Mouse (Mus musculus): ENCODE data around the gene Cyfip2. TPM values are rescaled to one million over a fixed set of nuclear protein-coding genes. Genes with fewer than 3 reads are reported as not detected.
A peak's percentile ranks its signal among the peaks of the same experiment; 100 is the strongest.

The Cyfip2 gene
- 0.77 TPM for polyA plus RNA-seq (2012; fragmentation: generic; extraction: Trizol)
- long read RNA-seq, experiment 1, partial matches to known transcripts = 0 of 1 reads
- long read RNA-seq, experiment 1, other reads (novel, unspliced or antisense) = 1 of 1 reads
- long read RNA-seq, experiment 2, full-length matches to known transcripts = 6 of 6 reads
- long read RNA-seq, experiment 2, partial matches to known transcripts = 0 of 6 reads
- long read RNA-seq, experiment 2, other reads (novel, unspliced or antisense) = 0 of 6 reads

GRCm38 (mm10) chr11:46312523-46313035 is at the start of gene Cyfip2:
TSS of gene Cyfip2 (minus strand) at chr11:46312859.
- H3K79me3 ChIP-seq (ENCODE audit: low read depth) = no peaks in the 10 kb centered on the region
- no peaks in the 10 kb centered on the region for H3K36me3 ChIP-seq (ENCODE audit: control insufficient read depth, insufficient read depth)
- peak within 1 kb of the TSS; percentile 36 for H3ac ChIP-seq (ENCODE audit: control insufficient read depth, insufficient read length, low read depth)
- peak within 1 kb of the TSS; percentile 25 for H3K4me3 ChIP-seq (ENCODE audit: insufficient read depth, poor library complexity, severe bottlenecking)
- H3K27me3 ChIP-seq (ENCODE audit: control insufficient read depth, insufficient read depth, insufficient read length) = no peaks in the 10 kb centered on the region
- no peaks in the 10 kb centered on the region for H3K79me2 ChIP-seq (ENCODE audit: control insufficient read depth, insufficient read depth)
- no peak for TF ChIP-seq MYOD1 (IDR thresholded peaks at IDR 0.05; ENCODE audit: control insufficient read depth, insufficient read length, low read depth)
- TF ChIP-seq MAX (IDR thresholded peaks at IDR 0.05) = no peak
- no peak for TF ChIP-seq CEBPB (IDR thresholded peaks at IDR 0.05; ENCODE audit: low read depth)
- no peak for TF ChIP-seq FOSL1 (IDR thresholded peaks at IDR 0.05; ENCODE audit: insufficient read depth, low read length, poor library complexity, severe bottlenecking)
- TF ChIP-seq MYOG (IDR thresholded peaks at IDR 0.05; ENCODE audit: control insufficient read depth, extremely low read depth, insufficient read length) = no peak
- TF ChIP-seq CTCF (IDR thresholded peaks at IDR 0.05; ENCODE audit: control insufficient read depth, insufficient read depth, insufficient read length) = no peak
- no peak for TF ChIP-seq USF1 (IDR thresholded peaks at IDR 0.05; ENCODE audit: low read depth)

DNA sequence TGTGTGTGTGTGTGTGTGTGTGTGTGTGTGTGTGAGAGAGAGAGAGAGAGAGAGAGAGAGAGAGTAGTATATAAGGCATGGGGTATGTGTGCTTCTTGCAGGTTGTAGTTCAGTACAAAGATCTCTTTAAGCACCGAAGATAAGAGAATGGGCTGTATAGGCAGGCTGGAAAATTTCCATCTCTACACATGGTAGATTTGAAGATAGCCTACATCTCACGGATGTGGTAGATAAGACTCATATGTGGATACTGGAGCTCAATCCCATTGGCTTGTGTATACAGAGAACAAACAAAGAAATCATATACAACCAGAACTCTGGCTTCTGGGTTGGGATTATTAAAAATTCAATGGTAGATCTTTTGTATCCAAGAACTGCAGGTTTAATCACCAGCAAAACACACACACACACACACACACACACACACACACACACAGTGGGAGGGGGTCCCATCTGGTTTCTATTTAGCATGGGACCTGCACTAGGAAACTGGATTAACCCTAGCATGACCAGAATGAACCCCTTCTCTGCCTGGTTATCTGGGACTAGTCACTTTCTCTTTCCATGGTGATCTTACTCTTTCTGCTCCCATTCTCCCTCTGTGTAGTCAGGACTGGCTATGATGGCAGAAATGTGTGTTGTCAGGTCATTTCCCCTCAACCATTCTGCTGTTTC is 48.5 kb upstream of the Cyfip2 start:
- no peak overlapping the region for H3ac ChIP-seq (ENCODE audit: control insufficient read depth, insufficient read length, low read depth)
- no peaks in the 10 kb centered on the region for H3K79me3 ChIP-seq (ENCODE audit: low read depth)
- no peaks in the 10 kb centered on the region for H3K79me2 ChIP-seq (ENCODE audit: control insufficient read depth, insufficient read depth)
- no peak overlapping the region for H3K4me3 ChIP-seq (ENCODE audit: insufficient read depth, poor library complexity, severe bottlenecking)
- H3K36me3 ChIP-seq (ENCODE audit: control insufficient read depth, insufficient read depth) = no peaks in the 10 kb centered on the region
- no peak for TF ChIP-seq MYOG (IDR thresholded peaks at IDR 0.05; ENCODE audit: control insufficient read depth, extremely low read depth, insufficient read length)
- no peaks in the 10 kb centered on the region for H3K27me3 ChIP-seq (ENCODE audit: control insufficient read depth, insufficient read depth, insufficient read length)

GRCm38 (mm10) chr11:46358369-46358768 is 45.7 kb upstream of the Cyfip2 start:
- Histone ChIP-seq H3K79me3 (ENCODE audit: low read depth) (no peaks in the 10 kb centered on the region), H3K4me3 (ENCODE audit: insufficient read depth, poor library complexity, severe bottlenecking) (no peak overlapping the region), H3ac (ENCODE audit: control insufficient read depth, insufficient read length, low read depth) (no peak overlapping the region), H3K79me2 (ENCODE audit: control insufficient read depth, insufficient read depth) (no peaks in the 10 kb centered on the region), H3K27me3 (ENCODE audit: control insufficient read depth, insufficient read depth, insufficient read length) (no peaks in the 10 kb centered on the region), H3K36me3 (ENCODE audit: control insufficient read depth, insufficient read depth) (no peaks in the 10 kb centered on the region)
- TF ChIP-seq MAX (IDR thresholded peaks at IDR 0.05) = no peak
- TF ChIP-seq FOSL1 (IDR thresholded peaks at IDR 0.05; ENCODE audit: insufficient read depth, low read length, poor library complexity, severe bottlenecking) = no peak
- no peak for TF ChIP-seq CTCF (IDR thresholded peaks at IDR 0.05; ENCODE audit: control insufficient read depth, insufficient read depth, insufficient read length)
- TF ChIP-seq USF1 (IDR thresholded peaks at IDR 0.05; ENCODE audit: low read depth) = no peak
- no peak for TF ChIP-seq CEBPB (IDR thresholded peaks at IDR 0.05; ENCODE audit: low read depth)
- no peak for TF ChIP-seq MYOG (IDR thresholded peaks at IDR 0.05; ENCODE audit: control insufficient read depth, extremely low read depth, insufficient read length)
- TF ChIP-seq MYOD1 (IDR thresholded peaks at IDR 0.05; ENCODE audit: control insufficient read depth, insufficient read length, low read depth) = no peak

DNA sequence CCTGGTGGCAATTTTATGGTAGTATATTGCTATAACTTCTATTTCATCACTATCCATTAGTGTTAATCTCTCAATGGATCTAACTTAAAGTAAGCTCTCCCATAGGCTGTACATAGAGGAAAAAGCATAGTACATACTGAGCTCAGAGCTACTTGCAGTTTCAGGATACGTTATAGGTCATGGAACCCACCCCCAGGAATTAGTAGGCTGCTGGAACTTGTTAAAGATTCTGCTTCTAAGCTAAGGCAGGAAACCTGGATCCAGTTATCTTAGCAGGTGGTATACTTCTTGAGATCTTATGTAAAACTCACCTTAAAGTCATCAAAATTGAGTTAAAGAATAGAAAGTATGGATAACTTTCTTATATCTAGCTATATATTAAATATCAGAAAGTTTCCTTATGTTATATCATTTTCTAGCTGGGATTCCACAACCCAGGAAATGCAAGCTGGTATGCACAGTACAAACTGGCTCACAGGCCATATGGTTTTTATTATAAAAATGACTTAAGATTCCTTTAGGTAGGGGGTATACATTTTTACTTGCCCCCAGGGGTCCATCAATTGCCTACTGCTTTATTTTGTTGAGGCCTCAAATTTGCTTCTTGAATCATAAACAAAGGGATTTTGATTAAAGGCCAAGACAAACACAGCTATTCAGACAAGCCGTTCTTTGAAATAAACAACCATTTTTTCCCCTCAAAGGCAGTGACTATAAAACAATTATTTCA is 37.2 kb upstream of the Cyfip2 start:
- TF ChIP-seq MYOD1 (IDR thresholded peaks at IDR 0.05; ENCODE audit: control insufficient read depth, insufficient read length, low read depth) (no peak), FOSL1 (IDR thresholded peaks at IDR 0.05; ENCODE audit: insufficient read depth, low read length, poor library complexity, severe bottlenecking) (no peak), CTCF (IDR thresholded peaks at IDR 0.05; ENCODE audit: control insufficient read depth, insufficient read depth, insufficient read length) (no peak)
- no peak overlapping the region for H3ac ChIP-seq (ENCODE audit: control insufficient read depth, insufficient read length, low read depth)
- H3K27me3 ChIP-seq (ENCODE audit: control insufficient read depth, insufficient read depth, insufficient read length) = peaks cover 3% of the 10 kb centered on the region
- no peak overlapping the region for H3K4me3 ChIP-seq (ENCODE audit: insufficient read depth, poor library complexity, severe bottlenecking)
- no peaks in the 10 kb centered on the region for H3K79me3 ChIP-seq (ENCODE audit: low read depth)
- no peaks in the 10 kb centered on the region for H3K79me2 ChIP-seq (ENCODE audit: control insufficient read depth, insufficient read depth)
- no peaks in the 10 kb centered on the region for H3K36me3 ChIP-seq (ENCODE audit: control insufficient read depth, insufficient read depth)

- TF ChIP-seq USF1 (IDR thresholded peaks at IDR 0.05; ENCODE audit: low read depth) (no peak), MAX (IDR thresholded peaks at IDR 0.05) (no peak), CEBPB (IDR thresholded peaks at IDR 0.05; ENCODE audit: low read depth) (no peak), FOSL1 (IDR thresholded peaks at IDR 0.05; ENCODE audit: insufficient read depth, low read length, poor library complexity, severe bottlenecking) (no peak), MYOD1 (IDR thresholded peaks at IDR 0.05; ENCODE audit: control insufficient read depth, insufficient read length, low read depth) (no peak), CTCF (IDR thresholded peaks at IDR 0.05; ENCODE audit: control insufficient read depth, insufficient read depth, insufficient read length) (no peak), MYOG (IDR thresholded peaks at IDR 0.05; ENCODE audit: control insufficient read depth, extremely low read depth, insufficient read length) (no peak)
- H3K27me3 ChIP-seq (ENCODE audit: control insufficient read depth, insufficient read depth, insufficient read length) = peaks cover 3% of the 10 kb centered on the region
- no peak overlapping the region for H3ac ChIP-seq (ENCODE audit: control insufficient read depth, insufficient read length, low read depth)
Measured at GRCm38 (mm10) chr11:46348416-46348815, 35.8 kb upstream of the Cyfip2 start.

More at GRCm38 (mm10) chr11:46348416-46348815, 35.8 kb upstream of the Cyfip2 start:
- Histone ChIP-seq H3K4me3 (ENCODE audit: insufficient read depth, poor library complexity, severe bottlenecking) (no peak overlapping the region), H3K79me2 (ENCODE audit: control insufficient read depth, insufficient read depth) (no peaks in the 10 kb centered on the region), H3K79me3 (ENCODE audit: low read depth) (no peaks in the 10 kb centered on the region), H3K36me3 (ENCODE audit: control insufficient read depth, insufficient read depth) (no peaks in the 10 kb centered on the region)

Data from C2C12 (cell line).